In the genomic region with DNA sequence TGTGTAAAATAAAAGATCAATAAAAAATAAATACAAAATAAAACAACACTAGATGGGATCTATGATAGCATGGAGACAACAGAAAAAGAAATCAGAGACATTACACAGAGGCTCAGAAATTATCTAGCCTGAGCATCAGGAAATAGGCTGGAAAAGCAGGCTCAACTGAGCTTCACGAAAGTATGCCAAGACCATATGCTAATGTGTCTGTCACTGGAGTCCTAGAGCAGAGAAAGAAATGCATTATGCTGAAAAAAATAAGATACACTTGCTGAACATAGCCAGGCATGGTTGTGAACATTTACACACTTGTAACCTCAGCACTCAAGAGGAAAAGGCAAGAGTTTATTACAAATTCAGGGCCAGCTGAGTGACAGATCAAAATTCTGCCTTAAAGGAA, we compare ENCODE assay signal across 31 mouse cellular contexts. TPM values are rescaled to one million over a fixed set of nuclear protein-coding genes. Genes with fewer than 3 reads are reported as not detected.
DNase-seq lines count a peak whose midpoint lies in the region; ATAC-seq and TF ChIP-seq lines count a peak whose summit lies in the region.
"Had no signal": no experiment of that assay in that cellular context is flagged by ENCODE, and none has a peak within 500 bp of the region (broad histone marks: within the 10 kb centered on the region; RNA-seq: fewer than 3 reads in every experiment).

No protein-coding gene starts in this region.

- H3K36me3 ChIP-seq in forebrain, embryonic 15.5 days, result peaks cover 39% of the 10 kb centered on the region
- peaks cover 3% of the 10 kb centered on the region; the same call in 1 of the 2 replicates for H3K36me3 ChIP-seq in forebrain, embryonic 11.5 days (ENCODE audit: control insufficient read depth, insufficient read depth, low read length)
- peaks cover 39% of the 10 kb centered on the region for H3K36me3 ChIP-seq in kidney, embryonic 14.5 days (ENCODE audit: control insufficient read depth, insufficient read depth, low read length)

- DNase-seq in forebrain, embryonic 11.5 days (ENCODE audit: low spot score), result no peak
- DNase-seq in gastrocnemius, adult 2 months, result no peak
- DNase-seq in gastrocnemius, adult 18-20 months (ENCODE audit: low spot score), result no peak
- DNase-seq in adipocyte (ENCODE audit: low spot score), result peak; percentile 30
- DNase-seq: adrenal gland, adult 8-10 months; adrenal gland, postnatal 25 days; B cell, adult 2 months; cerebellum, adult 11 months; cerebellum, adult 9-11 months; cerebellum, postnatal 25 days; gastrocnemius, postnatal 10 days; gastrocnemius, postnatal 36 days; heart, postnatal 10 days; heart, postnatal 36 days; kidney, adult 11 months; kidney, adult 8-10 months had no signal

- 38% methylated on average over 1 of the region's 1 CpGs for WGBS in forebrain, embryonic 15.5 days
- WGBS in forebrain, embryonic 11.5 days, result 86% methylated on average over 1 of the region's 1 CpGs
- 87% methylated on average over 1 of the region's 1 CpGs for WGBS in kidney, embryonic 14.5 days

- no peak overlapping the region for H3K4me2 ChIP-seq in forebrain, embryonic 15.5 days (replicated peaks)
- no peak overlapping the region for H3K4me2 ChIP-seq in forebrain, embryonic 11.5 days (ENCODE audit: low read depth, low read length, severe bottlenecking)
- H3K4me2 ChIP-seq in kidney, embryonic 14.5 days (replicated peaks; ENCODE audit: low read depth, low read length), result no peak overlapping the region
- H3K4me2 ChIP-seq: embryonic facial prominence, embryonic 12.5 days; embryonic facial prominence, embryonic 15.5 days; heart, embryonic 12.5 days; heart, embryonic 15.5 days; hindbrain, embryonic 13.5 days; intestine, embryonic 15.5 days had no signal

- H3K9ac ChIP-seq in forebrain, embryonic 15.5 days (replicated peaks), result no peak overlapping the region
- H3K9ac ChIP-seq in forebrain, embryonic 11.5 days (ENCODE audit: low read length), result no peak overlapping the region
- H3K9ac ChIP-seq in kidney, embryonic 14.5 days (ENCODE audit: low read depth, low read length), result no peak overlapping the region
- H3K9ac ChIP-seq: embryonic facial prominence, embryonic 12.5 days; embryonic facial prominence, embryonic 15.5 days; heart, embryonic 12.5 days; heart, embryonic 15.5 days; hindbrain, embryonic 13.5 days; intestine, embryonic 15.5 days had no signal

- no peaks in the 10 kb centered on the region for H3K27me3 ChIP-seq in forebrain, embryonic 15.5 days
- H3K27me3 ChIP-seq in forebrain, embryonic 11.5 days (ENCODE audit: control insufficient read depth, insufficient read depth, low read length), result no peaks in the 10 kb centered on the region
- no peaks in the 10 kb centered on the region for H3K27me3 ChIP-seq in kidney, embryonic 14.5 days (ENCODE audit: control insufficient read depth, insufficient read depth, low read length)
- H3K27me3 ChIP-seq: CH12.LX; embryonic facial prominence, embryonic 12.5 days; embryonic facial prominence, embryonic 15.5 days; heart, embryonic 12.5 days; heart, embryonic 15.5 days; hindbrain, embryonic 13.5 days; intestine, embryonic 15.5 days had no signal

- H3K9me3 ChIP-seq in forebrain, embryonic 15.5 days, result no peaks in the 10 kb centered on the region
- H3K9me3 ChIP-seq in forebrain, embryonic 11.5 days (ENCODE audit: control insufficient read depth, low read length), result no peaks in the 10 kb centered on the region
- H3K9me3 ChIP-seq in kidney, embryonic 14.5 days (ENCODE audit: control insufficient read depth, low read length), result no peaks in the 10 kb centered on the region
- H3K9me3 ChIP-seq: embryonic facial prominence, embryonic 12.5 days; embryonic facial prominence, embryonic 15.5 days; G1E; heart, embryonic 12.5 days; heart, embryonic 15.5 days; hindbrain, embryonic 10.5 days; hindbrain, embryonic 13.5 days; intestine, embryonic 15.5 days had no signal

- no peak overlapping the region for H3K4me3 ChIP-seq in forebrain, embryonic 15.5 days
- no peak overlapping the region for H3K4me3 ChIP-seq in forebrain, embryonic 11.5 days (ENCODE audit: low read depth, low read length)
- no peak overlapping the region for H3K4me3 ChIP-seq in gastrocnemius, adult 2 months
- H3K4me3 ChIP-seq in kidney, embryonic 14.5 days (ENCODE audit: low read length), result no peak overlapping the region
- H3K4me3 ChIP-seq: embryonic facial prominence, embryonic 12.5 days; embryonic facial prominence, embryonic 15.5 days; heart, embryonic 12.5 days; heart, embryonic 15.5 days; hindbrain, embryonic 10.5 days; hindbrain, embryonic 13.5 days; intestine, embryonic 15.5 days had no signal

- H3K27ac ChIP-seq in forebrain, embryonic 15.5 days (replicated peaks), result peak overlapping the region; percentile 53; the same call in 1 of the 2 replicates
- no peak overlapping the region for H3K27ac ChIP-seq in forebrain, embryonic 11.5 days (ENCODE audit: low read depth, low read length)
- H3K27ac ChIP-seq in gastrocnemius, adult 2 months, result peak overlapping the region; percentile 41
- H3K27ac ChIP-seq in kidney, embryonic 14.5 days (ENCODE audit: low read depth, low read length), result no peak overlapping the region
- H3K27ac ChIP-seq: embryonic facial prominence, embryonic 12.5 days; embryonic facial prominence, embryonic 15.5 days; heart, embryonic 15.5 days; hindbrain, embryonic 10.5 days; hindbrain, embryonic 13.5 days; intestine, embryonic 15.5 days had no signal

- no peak for TF ChIP-seq CTCF in gastrocnemius, adult 2 months (IDR thresholded peaks at IDR 0.05)

- intact Hi-C loops in gastrocnemius, adult 2 months (cut with DNase I), result no loop called here

- peaks cover 5% of the 10 kb centered on the region; the same call in 1 of the 2 replicates for H3K4me1 ChIP-seq in forebrain, embryonic 15.5 days
- no peaks in the 10 kb centered on the region for H3K4me1 ChIP-seq in forebrain, embryonic 11.5 days (replicated peaks; ENCODE audit: control insufficient read depth, insufficient read depth, low read length)
- no peaks in the 10 kb centered on the region for H3K4me1 ChIP-seq in kidney, embryonic 14.5 days (ENCODE audit: control insufficient read depth, insufficient read depth, low read length)
- H3K4me1 ChIP-seq: embryonic facial prominence, embryonic 12.5 days; embryonic facial prominence, embryonic 15.5 days; heart, embryonic 12.5 days; heart, embryonic 15.5 days; hindbrain, embryonic 10.5 days; hindbrain, embryonic 13.5 days; intestine, embryonic 15.5 days had no signal

- ATAC-seq in forebrain, embryonic 15.5 days (replicated peaks), result no peak
- no peak for ATAC-seq in forebrain, embryonic 11.5 days (replicated peaks; ENCODE audit: low FRiP score)
- ATAC-seq in frontal cortex, adult (ENCODE audit: low TSS enrichment), result no peak; the same call in 1 of the 2 replicates
- ATAC-seq in kidney, embryonic 14.5 days (ENCODE audit: low FRiP score, low TSS enrichment), result no peak
- ATAC-seq: hindbrain, embryonic 16.5 days; intestine, embryonic 15.5 days had no signal

RNA-seq across cellular contexts. Expression of gene Gmeb2, which starts 7.9 kb away (rescaled TPM):
- 20.2 and 20.3 TPM in 2 replicates for polyA plus RNA-seq in forebrain, embryonic 15.5 days (2015; fragmentation: Nextera tagmentation; extraction: Ambion mirVana)
- 21.7 and 22.9 TPM in 2 replicates for polyA plus RNA-seq in forebrain, embryonic 11.5 days (2014; fragmentation: Nextera tagmentation; extraction: Ambion mirVana)
- 10 to 100 TPM in 1 of 2 experiments, 1 to 10 TPM in 1; 7.3 to 12.0 TPM for total RNA-seq in gastrocnemius, adult 2 months (2021)
- 1 to 10 TPM; 7.2 to 8.7 TPM for total RNA-seq in gastrocnemius, adult 18-20 months (2021)
- polyA plus RNA-seq in kidney, embryonic 14.5 days (2014; fragmentation: Nextera tagmentation; extraction: Ambion mirVana), result 9.4 and 17.9 TPM in 2 replicates

RNA-seq across cellular contexts. Expression of gene Stmn3, which starts 34.3 kb away (rescaled TPM):
- 960 and 986 TPM in 2 replicates for polyA plus RNA-seq in forebrain, embryonic 15.5 days (2015; fragmentation: Nextera tagmentation; extraction: Ambion mirVana)
- polyA plus RNA-seq in forebrain, embryonic 11.5 days (2014; fragmentation: Nextera tagmentation; extraction: Ambion mirVana), result 212 and 228 TPM in 2 replicates
- not detected for total RNA-seq in gastrocnemius, adult 2 months (2021)
- not detected for total RNA-seq in gastrocnemius, adult 18-20 months (2021)
- polyA plus RNA-seq in kidney, embryonic 14.5 days (2014; fragmentation: Nextera tagmentation; extraction: Ambion mirVana), result 0.46 and 0.62 TPM in 2 replicates
- total RNA-seq: CH12.LX; common myeloid progenitor, adult 5-6 weeks; G1E; granulocyte monocyte progenitor cell, adult 5-6 weeks had no signal
- polyA plus RNA-seq: G1E had no signal

RNA-seq across cellular contexts. Expression of gene Helz2, which starts 38.1 kb away (rescaled TPM):
- 0.29 and 0.37 TPM in 2 replicates for polyA plus RNA-seq in forebrain, embryonic 15.5 days (2015; fragmentation: Nextera tagmentation; extraction: Ambion mirVana)
- polyA plus RNA-seq in forebrain, embryonic 11.5 days (2014; fragmentation: Nextera tagmentation; extraction: Ambion mirVana), result 0.68 and 0.90 TPM in 2 replicates
- 1 to 10 TPM; 2.8 to 4.9 TPM for total RNA-seq in gastrocnemius, adult 2 months (2021)
- total RNA-seq in gastrocnemius, adult 18-20 months (2021), result 1 to 10 TPM; 2.6 to 3.1 TPM
- polyA plus RNA-seq in kidney, embryonic 14.5 days (2014; fragmentation: Nextera tagmentation; extraction: Ambion mirVana), result 1.3 and 1.4 TPM in 2 replicates

RNA-seq across cellular contexts. Expression of gene Rtel1, which starts 39.6 kb away (rescaled TPM):
- 37.5 and 44.1 TPM in 2 replicates for polyA plus RNA-seq in forebrain, embryonic 15.5 days (2015; fragmentation: Nextera tagmentation; extraction: Ambion mirVana)
- polyA plus RNA-seq in forebrain, embryonic 11.5 days (2014; fragmentation: Nextera tagmentation; extraction: Ambion mirVana), result 66.5 and 68.3 TPM in 2 replicates
- 10 to 100 TPM; 12.0 to 13.0 TPM for total RNA-seq in gastrocnemius, adult 2 months (2021)
- 10 to 100 TPM in 1 of 2 experiments, 1 to 10 TPM in 1; 7.3 to 10.8 TPM for total RNA-seq in gastrocnemius, adult 18-20 months (2021)
- polyA plus RNA-seq in kidney, embryonic 14.5 days (2014; fragmentation: Nextera tagmentation; extraction: Ambion mirVana), result 40.0 and 59.2 TPM in 2 replicates

Comparison
In these comparisons a context has a peak if more than half of its experiments do, and no peak if none do; other contexts are left out.
1. H3K27ac ChIP-seq: peak in forebrain, embryonic 15.5 days (single experiment) and gastrocnemius, adult 2 months (single experiment); none in forebrain, embryonic 11.5 days (single experiment) and kidney, embryonic 14.5 days (single experiment).
2. RNA of gene Stmn3, which starts 34.3 kb away (polyA plus RNA-seq): 960 to 986 TPM in forebrain, embryonic 15.5 days and 212 to 228 TPM in forebrain, embryonic 11.5 days; 0.46 to 0.62 TPM in kidney, embryonic 14.5 days; every median in the first group is over 100 times any median in the second.